Comparison of ENCODE assay signal across 1 mouse cellular context in the genomic region with DNA sequence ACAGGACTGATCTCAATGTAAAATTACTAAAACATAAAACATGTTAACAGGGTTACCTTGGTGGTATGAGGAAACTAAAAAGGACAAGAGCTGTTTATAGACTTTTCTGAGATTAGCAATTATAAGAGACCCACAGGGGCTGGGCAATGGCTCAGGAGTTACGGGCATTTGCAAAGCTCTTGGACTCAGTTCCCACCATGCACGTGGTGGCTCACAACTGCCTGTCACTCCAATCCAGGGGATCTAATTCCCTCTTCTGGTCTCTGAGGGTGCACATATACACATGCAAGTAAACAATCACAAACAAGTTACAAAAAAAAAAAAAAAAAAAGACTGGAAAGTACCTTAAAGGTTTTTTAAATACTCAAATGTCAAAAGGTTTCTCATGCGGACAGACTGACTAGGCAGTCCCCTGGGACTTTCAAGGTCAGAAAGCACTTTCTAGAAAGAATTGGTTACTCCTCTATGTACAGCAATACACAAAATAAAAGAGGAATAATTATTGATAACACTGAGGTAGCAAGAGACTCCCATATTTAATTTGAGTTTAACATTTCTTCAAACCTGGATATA.
TF ChIP-seq lines count a peak whose summit lies in the region.

No protein-coding gene starts in this region.

TF ChIP-seq in CH12.LX, 34 proteins besides CTCF, POLR2A, EP300 and RAD21 (continued from another document):
- TF ChIP-seq PAX5 (IDR thresholded peaks at IDR 0.05; ENCODE audit: low read length) (no peak), TCF12 (IDR thresholded peaks at IDR 0.05; ENCODE audit: low read depth, low read length) (no peak)
